Mouse (Mus musculus) midbrain, embryonic 13.5 days (tissue): ENCODE data around the gene Psmd7. TPM values are rescaled to one million over a fixed set of nuclear protein-coding genes. Genes with fewer than 3 reads are reported as not detected.

ENCODE experiments used
- ATAC-seq: fragments of 200-750 bp; cut with Nextera tagmentation; 2 replicates; pipeline ENCODE4 v1.8.0; 2017; ENCODE audit warnings: mild to moderate bottlenecking, moderate TSS enrichment, moderate library complexity
- H3K27ac ChIP-seq: fragments of 300-500 bp; sonication (generic); 2 replicates; pipeline ENCODE4 v1.5.1; 2015; ENCODE audit warnings: inconsistent platforms, mild to moderate bottlenecking, moderate library complexity
- H3K27me3 ChIP-seq: fragments of 300-500 bp; sonication (generic); 2 replicates; pipeline ENCODE4 v1.6.1; 2015; ENCODE audit warnings: mild to moderate bottlenecking, inconsistent platforms
- H3K36me3 ChIP-seq: fragments of 300-500 bp; sonication (generic); 2 replicates; pipeline ENCODE4 v1.6.1; 2015; ENCODE audit warnings: mild to moderate bottlenecking, inconsistent platforms
- H3K4me1 ChIP-seq: fragments of 300-500 bp; sonication (generic); replicated peaks from 2 replicates; pipeline ENCODE4 v1.6.1; 2015; ENCODE audit warnings: inconsistent platforms
- H3K4me2 ChIP-seq: fragments of 300-500 bp; sonication (generic); replicated peaks from 2 replicates; pipeline ENCODE4 v1.6.1; 2015; ENCODE audit warnings: moderate library complexity, mild to moderate bottlenecking, inconsistent platforms
- H3K4me3 ChIP-seq: fragments of 300-500 bp; sonication (generic); replicated peaks from 2 replicates; pipeline ENCODE4 v1.5.1; 2015; ENCODE audit warnings: mild to moderate bottlenecking, inconsistent platforms
- H3K9ac ChIP-seq: fragments of 300-500 bp; sonication (generic); replicated peaks from 2 replicates; pipeline ENCODE4 v1.6.1; 2015; ENCODE audit warnings: mild to moderate bottlenecking, inconsistent platforms
- H3K9me3 ChIP-seq: fragments of 300-500 bp; sonication (generic); 2 replicates; pipeline ENCODE4 v1.6.1; 2016; ENCODE audit warnings: mild to moderate bottlenecking, inconsistent platforms
- WGBS: fragments of 180-500 bp; shearing (Covaris S2); methylation state at CpG from one replicate; pipeline ENCODE4 v1.1.7; 2015; 5-methylcytosine and 5-hydroxymethylcytosine counted together
- microRNA counts: library from miRNA; unstranded; fragments of <30 nt; microRNA quantifications from one replicate; lab custom pipeline; 2016
- microRNA-seq: library from miRNA; unstranded; fragments of <30 nt; microRNA quantifications from one replicate; pipeline ENCODE4, GENCODE M21; 2016
- polyA plus RNA-seq: library from polyadenylated mRNA; unstranded; fragments of >200 nt; fragmentation: Nextera tagmentation; extraction: Ambion mirVana; gene quantifications from 2 replicates; pipeline ENCODE4 v1.2.1, GENCODE M21; 2015

Psmd7 gene
- polyA plus RNA-seq, 1 experiment from 2014 or later: 265 TPM

DNA sequence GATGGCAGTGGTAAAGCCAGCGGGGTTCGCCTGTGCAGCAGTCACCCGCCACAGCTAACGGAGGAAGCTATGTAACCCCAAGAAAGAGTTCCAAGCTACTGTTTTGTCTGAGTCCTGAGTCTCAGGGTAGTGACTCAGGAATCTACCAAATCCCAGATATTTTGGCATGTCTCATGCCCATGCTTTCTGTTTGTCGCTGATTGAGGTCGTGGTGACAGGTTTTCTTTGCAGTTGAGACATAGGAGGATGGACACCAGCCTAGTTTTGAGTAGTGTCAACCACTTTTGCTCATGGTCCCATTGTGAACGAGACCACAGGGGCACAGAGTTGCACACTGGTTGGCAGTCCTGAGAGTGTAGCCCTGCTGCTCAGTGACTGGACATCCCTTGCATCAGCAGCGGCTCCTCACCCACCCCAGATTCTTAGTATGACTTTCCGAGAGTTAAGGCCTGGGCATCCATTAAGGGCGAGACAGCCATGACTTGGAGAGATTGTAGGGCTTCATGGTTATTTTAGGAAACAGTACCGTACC lies 42.6 kb downstream of the Psmd7 start:
- Histone ChIP-seq H3K9me3 (no peaks in the 10 kb centered on the region), H3K4me3 (no peak overlapping the region), H3K4me1 (no peaks in the 10 kb centered on the region), H3K27me3 (no peaks in the 10 kb centered on the region), H3K27ac (no peak overlapping the region), H3K36me3 (peaks cover 69% of the 10 kb centered on the region), H3K9ac (no peak overlapping the region), H3K4me2 (no peak overlapping the region)
- no peak for ATAC-seq
- 93% methylated on average over 11 of the region's 11 CpGs for WGBS

DNA sequence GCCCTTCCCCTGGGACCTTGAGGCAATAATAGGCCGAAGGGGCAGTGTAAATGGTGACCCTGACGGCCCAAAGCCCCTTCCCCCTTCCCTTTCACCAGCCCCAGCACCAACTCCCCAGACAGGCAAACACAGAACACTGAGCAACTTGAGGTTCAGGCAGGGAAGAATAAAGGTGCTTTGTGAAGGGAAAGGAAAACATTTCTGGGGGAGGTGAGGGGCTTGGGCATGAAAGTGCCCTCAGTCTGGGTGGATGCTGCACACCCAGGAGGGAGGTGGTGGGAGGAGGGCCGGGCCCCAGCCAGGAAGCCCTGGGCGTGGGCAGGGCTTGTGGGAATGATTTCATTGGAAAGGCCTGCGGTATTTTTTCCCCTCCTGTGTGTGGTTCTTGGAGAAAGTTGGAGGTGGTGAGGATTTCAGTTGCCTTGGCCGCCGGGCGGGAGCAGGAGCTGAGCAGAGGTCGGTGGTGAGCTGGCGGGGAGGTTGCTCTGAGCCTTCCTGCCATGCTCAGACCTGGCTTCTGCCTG lies 43.6 kb downstream of the Psmd7 start:
- H3K4me3 ChIP-seq: no peak overlapping the region
- no peak for ATAC-seq
- no peak overlapping the region for H3K27ac ChIP-seq
- H3K4me2 ChIP-seq: no peak overlapping the region
- WGBS: 76% methylated on average over 7 of the region's 10 CpGs
- no peak overlapping the region for H3K9ac ChIP-seq
- peaks cover 68% of the 10 kb centered on the region for H3K36me3 ChIP-seq
- no peaks in the 10 kb centered on the region for H3K4me1 ChIP-seq
- no peaks in the 10 kb centered on the region for H3K27me3 ChIP-seq
- H3K9me3 ChIP-seq: no peaks in the 10 kb centered on the region

DNA sequence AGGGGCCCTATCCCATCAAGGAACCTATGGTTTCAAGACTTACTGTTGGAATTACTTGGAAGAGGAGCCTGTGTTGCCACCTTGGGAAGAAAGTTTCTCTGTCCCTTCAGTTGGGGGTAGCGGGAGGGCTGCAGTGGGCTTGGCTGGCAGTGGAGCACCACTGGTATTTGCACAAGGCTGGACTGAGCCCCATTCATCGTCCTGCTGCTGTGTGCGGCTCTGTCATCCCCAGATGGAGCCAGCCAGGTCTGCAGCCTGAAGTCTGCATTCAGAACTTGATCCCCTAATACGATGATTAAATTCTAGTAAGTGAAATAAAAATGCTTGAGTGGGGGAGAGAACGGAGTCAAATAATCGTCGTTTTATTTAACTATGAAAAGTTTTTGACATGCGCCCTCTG lies 44.1 kb downstream of the Psmd7 start:
- no peaks in the 10 kb centered on the region for H3K4me1 ChIP-seq
- no peak overlapping the region for H3K27ac ChIP-seq
- 85% methylated on average over 8 of the region's 8 CpGs for WGBS
- no peak overlapping the region for H3K4me3 ChIP-seq
- H3K36me3 ChIP-seq: peaks cover 67% of the 10 kb centered on the region
- no peaks in the 10 kb centered on the region for H3K27me3 ChIP-seq
- no peak for ATAC-seq
- H3K4me2 ChIP-seq: no peak overlapping the region
- H3K9ac ChIP-seq: no peak overlapping the region
- no peaks in the 10 kb centered on the region for H3K9me3 ChIP-seq

DNA sequence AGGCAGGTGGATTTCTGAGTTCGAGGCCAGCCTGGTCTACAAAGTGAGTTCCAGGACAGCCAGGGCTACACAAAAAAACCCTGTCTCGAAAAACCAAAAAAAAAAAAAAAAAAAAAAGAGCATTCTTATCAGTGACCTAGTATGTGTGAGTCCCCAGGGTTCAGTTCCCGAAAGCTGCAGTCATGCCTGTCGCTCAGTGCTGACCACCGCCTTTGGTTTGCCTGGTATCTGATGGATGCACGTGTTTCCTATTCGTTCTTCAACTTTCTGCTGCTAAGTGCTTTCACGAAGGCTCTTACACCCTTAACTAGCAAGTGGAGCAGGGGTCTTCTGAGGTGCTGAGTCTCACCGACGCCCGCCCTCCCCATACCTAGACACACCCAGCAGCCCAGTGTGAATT lies 44.5 kb downstream of the Psmd7 start:
- Histone ChIP-seq H3K36me3 (peaks cover 62% of the 10 kb centered on the region), H3K27me3 (no peaks in the 10 kb centered on the region)

DNA sequence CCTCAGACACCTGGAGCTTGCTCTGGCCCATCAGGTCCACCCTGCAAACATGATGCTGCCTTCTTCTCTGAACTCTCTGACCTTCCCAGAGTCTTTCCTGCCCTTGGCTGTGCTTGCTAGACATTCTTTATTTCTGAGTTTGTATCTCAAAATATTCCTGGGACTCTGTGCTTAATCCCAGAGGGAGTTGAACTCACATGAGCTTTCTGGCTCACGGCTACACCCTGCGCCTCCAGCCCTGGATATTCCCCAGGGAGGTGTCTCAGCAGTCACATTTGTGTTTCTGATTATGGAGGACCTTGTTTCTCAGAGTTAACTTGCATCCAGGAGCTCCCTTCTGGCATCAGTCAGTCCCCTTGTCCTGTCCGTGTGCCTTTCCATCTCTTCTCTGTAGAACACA lies 46.1 kb downstream of the Psmd7 start:
- H3K4me3 ChIP-seq: no peak overlapping the region
- no peak for ATAC-seq
- H3K36me3 ChIP-seq: peaks cover 52% of the 10 kb centered on the region
- no peak overlapping the region for H3K4me2 ChIP-seq
- no peaks in the 10 kb centered on the region for H3K27me3 ChIP-seq
- H3K4me1 ChIP-seq: no peaks in the 10 kb centered on the region
- 90% methylated on average over 3 of the region's 3 CpGs for WGBS
- H3K9me3 ChIP-seq: no peaks in the 10 kb centered on the region
- H3K9ac ChIP-seq: no peak overlapping the region
- H3K27ac ChIP-seq: no peak overlapping the region

More for the DNA sequence above, 44.5 kb downstream of the Psmd7 start:
- H3K4me2 ChIP-seq: no peak overlapping the region
- no peak overlapping the region for H3K9ac ChIP-seq
- no peaks in the 10 kb centered on the region for H3K9me3 ChIP-seq
- H3K4me1 ChIP-seq: no peaks in the 10 kb centered on the region
- 96% methylated on average over 10 of the region's 11 CpGs for WGBS
- no peak for ATAC-seq
- no peak overlapping the region for H3K4me3 ChIP-seq
- no peak overlapping the region for H3K27ac ChIP-seq

DNA sequence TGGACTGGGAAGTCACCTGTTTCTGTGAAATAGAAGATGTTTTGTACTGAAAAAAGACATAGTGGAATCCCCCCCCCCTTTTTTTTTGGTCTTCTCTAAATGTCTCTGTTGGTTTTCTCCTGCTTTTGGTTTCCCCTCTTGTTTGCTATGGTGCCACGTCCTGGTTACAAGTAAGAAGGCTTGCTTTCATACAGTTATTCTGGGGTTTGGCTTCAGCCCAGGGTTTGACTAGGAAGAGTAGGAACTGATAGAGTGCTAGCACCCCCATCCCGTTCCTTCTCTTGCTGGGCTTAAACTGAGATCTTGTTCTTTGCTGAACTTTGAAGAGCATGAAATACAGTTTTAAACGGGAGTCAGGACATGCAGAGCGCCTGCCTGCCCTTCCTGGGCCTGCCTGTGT lies 46.9 kb downstream of the Psmd7 start:
- 87% methylated on average over 4 of the region's 4 CpGs for WGBS
- no peak overlapping the region for H3K27ac ChIP-seq
- H3K4me3 ChIP-seq: no peak overlapping the region
- no peaks in the 10 kb centered on the region for H3K27me3 ChIP-seq
- no peak overlapping the region for H3K9ac ChIP-seq
- H3K4me2 ChIP-seq: no peak overlapping the region
- H3K36me3 ChIP-seq: peaks cover 45% of the 10 kb centered on the region
- no peaks in the 10 kb centered on the region for H3K9me3 ChIP-seq
- H3K4me1 ChIP-seq: no peaks in the 10 kb centered on the region
- ATAC-seq: no peak

DNA sequence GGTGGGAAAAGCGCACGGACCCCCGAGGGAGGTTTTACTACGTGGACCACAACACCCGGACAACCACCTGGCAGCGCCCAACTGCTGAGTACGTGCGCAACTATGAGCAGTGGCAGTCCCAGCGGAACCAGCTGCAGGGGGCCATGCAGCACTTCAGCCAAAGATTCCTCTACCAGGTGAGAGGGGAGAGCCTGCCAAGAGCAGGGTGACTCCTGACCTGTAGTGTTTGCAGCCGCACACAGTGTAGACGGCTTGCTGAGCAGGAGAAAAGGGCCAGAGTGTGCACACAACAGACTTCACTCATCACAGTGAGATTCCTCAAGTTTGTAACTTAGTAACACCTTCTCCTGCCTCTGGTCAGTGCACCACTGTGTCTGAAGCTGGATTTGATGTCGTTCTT lies 47.6 kb downstream of the Psmd7 start:
- WGBS: 87% methylated on average over 12 of the region's 12 CpGs
- Histone ChIP-seq H3K9ac (no peak overlapping the region), H3K4me1 (no peaks in the 10 kb centered on the region), H3K27ac (no peak overlapping the region), H3K27me3 (no peaks in the 10 kb centered on the region), H3K4me2 (no peak overlapping the region), H3K36me3 (peaks cover 40% of the 10 kb centered on the region), H3K9me3 (no peaks in the 10 kb centered on the region), H3K4me3 (no peak overlapping the region)
- ATAC-seq: no peak

DNA sequence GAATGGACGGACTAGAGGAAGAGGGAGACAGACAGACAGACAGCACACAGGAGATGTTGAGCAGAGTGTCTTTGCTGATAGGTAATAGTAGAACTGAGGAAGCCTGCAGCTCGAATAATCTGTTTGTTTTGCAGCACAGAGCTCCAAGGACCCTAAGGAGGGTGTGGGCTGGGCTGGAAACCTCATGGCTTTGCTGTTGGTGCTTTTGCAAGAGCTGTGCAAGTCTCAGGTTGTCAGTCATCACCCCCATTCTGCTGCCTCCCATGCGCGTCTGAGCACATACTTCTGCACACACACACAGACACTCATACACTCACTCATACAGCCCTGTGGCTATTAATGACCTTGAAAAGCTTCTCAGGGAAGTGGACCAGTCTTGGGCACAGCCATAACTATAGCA lies 50.8 kb downstream of the Psmd7 start:
- H3K4me3 ChIP-seq: no peak overlapping the region
- H3K4me2 ChIP-seq: no peak overlapping the region
- WGBS: 87% methylated on average over 4 of the region's 4 CpGs
- no peak overlapping the region for H3K9ac ChIP-seq
- ATAC-seq: no peak
- H3K36me3 ChIP-seq: peaks cover 44% of the 10 kb centered on the region
- H3K4me1 ChIP-seq: no peaks in the 10 kb centered on the region
- no peak overlapping the region; the same call in 1 of the 2 replicates for H3K27ac ChIP-seq
- no peaks in the 10 kb centered on the region for H3K9me3 ChIP-seq
- H3K27me3 ChIP-seq: no peaks in the 10 kb centered on the region

MicroRNAs within 50 kb of the gene (microRNA counts, 519-probe panel; counts per million panel counts)
- 4,791 counts per million, percentile 85 among the panel's probes with 10 or more counts for microRNA mmu-miR-140 (lab: Ali Mortazavi, UCI)

Small RNA genes within 50 kb of the gene (microRNA-seq; reads per million reads assigned to microRNA genes)
- 3,762 reads per million, percentile 89 among the genes with 10 or more reads in this experiment for gene Mir140

Other genes starting within 250 kb of the Psmd7 start
- 3.3 and 3.7 TPM in 2 replicates for gene Nqo1, start 185.3 kb downstream of the Psmd7 start, polyA plus RNA-seq
- 70.8 and 75.5 TPM in 2 replicates for gene Nob1, start 163.4 kb downstream of the Psmd7 start, polyA plus RNA-seq
- 48.9 and 50.0 TPM in 2 replicates for gene Wwp2, start 152.1 kb downstream of the Psmd7 start, polyA plus RNA-seq